Mouse (Mus musculus): ENCODE data around the gene Nkg7. TPM values are rescaled to one million over a fixed set of nuclear protein-coding genes. Genes with fewer than 3 reads are reported as not detected.
"Not testable (repeated sequence)": the region's sequence is repeated elsewhere in the genome, so short reads cannot be mapped to it uniquely, and the experiment has no call there.

Nkg7 gene
- polyA plus RNA-seq (2014; fragmentation: Nextera tagmentation; extraction: Ambion mirVana) = not detected in 2 replicates

- Histone ChIP-seq H3K9ac (ENCODE audit: low read length) (no peak within 1 kb of the TSS), H3K4me3 (ENCODE audit: low read depth, low read length) (no peak within 1 kb of the TSS), H3K36me3 (ENCODE audit: control insufficient read depth, insufficient read depth, low read length) (no peaks in the 10 kb centered on the region), H3K4me1 (replicated peaks; ENCODE audit: control insufficient read depth, insufficient read depth, low read length) (no peaks in the 10 kb centered on the region), H3K27ac (ENCODE audit: low read depth, low read length) (no peak within 1 kb of the TSS), H3K4me2 (ENCODE audit: low read depth, low read length, severe bottlenecking) (no peak within 1 kb of the TSS), H3K9me3 (ENCODE audit: control insufficient read depth, low read length) (no peaks in the 10 kb centered on the region), H3K27me3 (ENCODE audit: control insufficient read depth, insufficient read depth, low read length) (no peaks in the 10 kb centered on the region)
- WGBS = 81% methylated on average over 10 of the region's 10 CpGs
- ATAC-seq (replicated peaks; ENCODE audit: low FRiP score) (no peak), DNase-seq (ENCODE audit: low spot score) (no peak)
These were observed at the start of gene Nkg7 for GRCm38 (mm10) chr7:43436341-43437255. Gene Nkg7, plus strand, starts transcription at chr7:43437073.

- Histone ChIP-seq H3K9me3 (ENCODE audit: control insufficient read depth, low read length) (no peaks in the 10 kb centered on the region), H3K4me3 (ENCODE audit: low read depth, low read length) (no peak overlapping the region), H3K9ac (ENCODE audit: low read length) (no peak overlapping the region), H3K27me3 (ENCODE audit: control insufficient read depth, insufficient read depth, low read length) (no peaks in the 10 kb centered on the region), H3K4me1 (replicated peaks; ENCODE audit: control insufficient read depth, insufficient read depth, low read length) (no peaks in the 10 kb centered on the region), H3K4me2 (ENCODE audit: low read depth, low read length, severe bottlenecking) (no peak overlapping the region), H3K36me3 (ENCODE audit: control insufficient read depth, insufficient read depth, low read length) (no peaks in the 10 kb centered on the region), H3K27ac (ENCODE audit: low read depth, low read length) (no peak overlapping the region)
- DNase-seq (ENCODE audit: low spot score) (no peak), ATAC-seq (replicated peaks; ENCODE audit: low FRiP score) (no peak)
- 80% methylated on average over 8 of the region's 8 CpGs for WGBS
These were observed 44.3 kb upstream of the Nkg7 start for GRCm38 (mm10) chr7:43392349-43393121.

- ATAC-seq (replicated peaks; ENCODE audit: low FRiP score) (no peak), DNase-seq (ENCODE audit: low spot score) (no peak)
- Histone ChIP-seq H3K27ac (ENCODE audit: low read depth, low read length) (no peak overlapping the region), H3K4me3 (ENCODE audit: low read depth, low read length) (no peak overlapping the region), H3K36me3 (ENCODE audit: control insufficient read depth, insufficient read depth, low read length) (no peaks in the 10 kb centered on the region), H3K9me3 (ENCODE audit: control insufficient read depth, low read length) (no peaks in the 10 kb centered on the region), H3K9ac (ENCODE audit: low read length) (no peak overlapping the region), H3K4me2 (ENCODE audit: low read depth, low read length, severe bottlenecking) (no peak overlapping the region), H3K4me1 (replicated peaks; ENCODE audit: control insufficient read depth, insufficient read depth, low read length) (no peaks in the 10 kb centered on the region), H3K27me3 (ENCODE audit: control insufficient read depth, insufficient read depth, low read length) (no peaks in the 10 kb centered on the region)
- 81% methylated on average over 2 of the region's 2 CpGs for WGBS
These were observed 37.4 kb upstream of the Nkg7 start for GRCm38 (mm10) chr7:43399501-43399900.

GRCm38 (mm10) chr7:43402718-43403117, 34.2 kb upstream of the Nkg7 start:
- no peaks in the 10 kb centered on the region for H3K9me3 ChIP-seq (ENCODE audit: control insufficient read depth, low read length)
- no peak overlapping the region for H3K9ac ChIP-seq (ENCODE audit: low read length)
- H3K4me3 ChIP-seq (ENCODE audit: low read depth, low read length) = no peak overlapping the region
- WGBS = 52% methylated on average over 2 of the region's 2 CpGs
- ATAC-seq (replicated peaks; ENCODE audit: low FRiP score) = no peak
- H3K4me1 ChIP-seq (replicated peaks; ENCODE audit: control insufficient read depth, insufficient read depth, low read length) = no peaks in the 10 kb centered on the region
- no peaks in the 10 kb centered on the region for H3K36me3 ChIP-seq (ENCODE audit: control insufficient read depth, insufficient read depth, low read length)
- no peak overlapping the region for H3K27ac ChIP-seq (ENCODE audit: low read depth, low read length)
- H3K4me2 ChIP-seq (ENCODE audit: low read depth, low read length, severe bottlenecking) = no peak overlapping the region
- no peaks in the 10 kb centered on the region for H3K27me3 ChIP-seq (ENCODE audit: control insufficient read depth, insufficient read depth, low read length)
- DNase-seq (ENCODE audit: low spot score) = no peak

GRCm38 (mm10) chr7:43407573-43407972, 29.3 kb upstream of the Nkg7 start:
- DNase-seq (ENCODE audit: low spot score) (no peak), ATAC-seq (replicated peaks; ENCODE audit: low FRiP score) (no peak)
- no peak overlapping the region for H3K27ac ChIP-seq (ENCODE audit: low read depth, low read length)
- H3K4me3 ChIP-seq (ENCODE audit: low read depth, low read length) = no peak overlapping the region
- WGBS = 74% methylated on average over 3 of the region's 3 CpGs
- H3K9me3 ChIP-seq (ENCODE audit: control insufficient read depth, low read length) = no peaks in the 10 kb centered on the region
- H3K36me3 ChIP-seq (ENCODE audit: control insufficient read depth, insufficient read depth, low read length) = no peaks in the 10 kb centered on the region
- H3K27me3 ChIP-seq (ENCODE audit: control insufficient read depth, insufficient read depth, low read length) = no peaks in the 10 kb centered on the region
- no peaks in the 10 kb centered on the region for H3K4me1 ChIP-seq (replicated peaks; ENCODE audit: control insufficient read depth, insufficient read depth, low read length)
- no peak overlapping the region for H3K9ac ChIP-seq (ENCODE audit: low read length)
- H3K4me2 ChIP-seq (ENCODE audit: low read depth, low read length, severe bottlenecking) = no peak overlapping the region

- ATAC-seq (replicated peaks; ENCODE audit: low FRiP score) (no peak), DNase-seq (ENCODE audit: low spot score) (no peak)
- Histone ChIP-seq H3K4me3 (ENCODE audit: low read depth, low read length) (no peak within 1 kb of the TSS), H3K9ac (ENCODE audit: low read length) (no peak within 1 kb of the TSS), H3K27me3 (ENCODE audit: control insufficient read depth, insufficient read depth, low read length) (no peaks in the 10 kb centered on the region), H3K4me2 (ENCODE audit: low read depth, low read length, severe bottlenecking) (no peak within 1 kb of the TSS), H3K9me3 (ENCODE audit: control insufficient read depth, low read length) (no peaks in the 10 kb centered on the region), H3K36me3 (ENCODE audit: control insufficient read depth, insufficient read depth, low read length) (no peaks in the 10 kb centered on the region), H3K4me1 (replicated peaks; ENCODE audit: control insufficient read depth, insufficient read depth, low read length) (no peaks in the 10 kb centered on the region), H3K27ac (ENCODE audit: low read depth, low read length) (no peak within 1 kb of the TSS)
- 91% methylated on average over 4 of the region's 4 CpGs for WGBS
These were observed 28.7 kb upstream of the Nkg7 start, which contains the start of gene Siglecg for GRCm38 (mm10) chr7:43408131-43408553. Gene Siglecg, plus strand, starts transcription at chr7:43408204.

- H3K9me3 ChIP-seq (ENCODE audit: control insufficient read depth, low read length) = no peaks in the 10 kb centered on the region
- H3K4me1 ChIP-seq (replicated peaks; ENCODE audit: control insufficient read depth, insufficient read depth, low read length) = no peaks in the 10 kb centered on the region
- H3K36me3 ChIP-seq (ENCODE audit: control insufficient read depth, insufficient read depth, low read length) = no peaks in the 10 kb centered on the region
- H3K27me3 ChIP-seq (ENCODE audit: control insufficient read depth, insufficient read depth, low read length) = no peaks in the 10 kb centered on the region
- H3K9ac ChIP-seq (ENCODE audit: low read length) = no peak overlapping the region
- no peak overlapping the region for H3K27ac ChIP-seq (ENCODE audit: low read depth, low read length)
- DNase-seq (ENCODE audit: low spot score) (no peak), ATAC-seq (replicated peaks; ENCODE audit: low FRiP score) (no peak)
- H3K4me2 ChIP-seq (ENCODE audit: low read depth, low read length, severe bottlenecking) = no peak overlapping the region
- WGBS = 92% methylated on average over 3 of the region's 3 CpGs
- no peak overlapping the region for H3K4me3 ChIP-seq (ENCODE audit: low read depth, low read length)
These were observed 27.8 kb upstream of the Nkg7 start for GRCm38 (mm10) chr7:43409084-43409483.

- not testable (repeated sequence) for H3K4me2 ChIP-seq (ENCODE audit: low read depth, low read length, severe bottlenecking); H3K36me3 ChIP-seq (ENCODE audit: control insufficient read depth, insufficient read depth, low read length); H3K4me1 ChIP-seq (replicated peaks; ENCODE audit: control insufficient read depth, insufficient read depth, low read length); H3K27me3 ChIP-seq (ENCODE audit: control insufficient read depth, insufficient read depth, low read length); ATAC-seq (replicated peaks; ENCODE audit: low FRiP score); H3K27ac ChIP-seq (ENCODE audit: low read depth, low read length); H3K9ac ChIP-seq (ENCODE audit: low read length); H3K4me3 ChIP-seq (ENCODE audit: low read depth, low read length); DNase-seq (ENCODE audit: low spot score); H3K9me3 ChIP-seq (ENCODE audit: control insufficient read depth, low read length)
- WGBS = 25% methylated on average over 4 of the region's 4 CpGs
These were observed 25.1 kb upstream of the Nkg7 start for GRCm38 (mm10) chr7:43411724-43412123.

Data from forebrain, embryonic 11.5 days (tissue).